Mouse (Mus musculus) small intestine, adult 2 months (tissue): ENCODE data around the gene Gm11562. TPM values are rescaled to one million over a fixed set of nuclear protein-coding genes. Genes with fewer than 3 reads are reported as not detected.
A peak's percentile ranks its signal among the peaks of the same experiment; 100 is the strongest.

Source experiments
- H3K27ac ChIP-seq: fragments of 200-500 bp; 2 replicates; pipeline ENCODE4 v1.5.1; 2012; ENCODE audit warnings: low read depth, low read length, control low read depth, inconsistent platforms; ENCODE audit not compliant: insufficient read depth
- H3K27me3 ChIP-seq: fragments of 200-500 bp; 2 replicates; pipeline ENCODE4 v1.6.1; 2012; ENCODE audit warnings: mild to moderate bottlenecking, moderate library complexity, low read length, inconsistent platforms; ENCODE audit not compliant: control insufficient read depth, insufficient read depth
- H3K36me3 ChIP-seq: fragments of 200-500 bp; 2 replicates; pipeline ENCODE4 v1.6.1; 2012; ENCODE audit warnings: mild to moderate bottlenecking, low read length, control low read depth, inconsistent platforms; ENCODE audit not compliant: control insufficient read depth, insufficient read depth
- H3K4me1 ChIP-seq: fragments of 200-500 bp; 2 replicates; pipeline ENCODE4 v1.6.1; 2012; ENCODE audit warnings: low read length, inconsistent platforms, mixed read lengths; ENCODE audit not compliant: control insufficient read depth, insufficient read depth, insufficient read length
- H3K4me3 ChIP-seq: fragments of 200-500 bp; 2 replicates; pipeline ENCODE4 v1.5.1; 2012; ENCODE audit warnings: low read depth, mild to moderate bottlenecking, control low read depth, inconsistent platforms, low read length, moderate library complexity
- CTCF ChIP-seq: fragments of 200-500 bp; IDR thresholded peaks from 2 replicates; pipeline ENCODE4 v1.5.1; 2012; ENCODE audit warnings: low read depth, mild to moderate bottlenecking, control low read depth, inconsistent platforms, low read length, moderate library complexity, mixed read lengths; ENCODE audit not compliant: insufficient replicate concordance, insufficient read length; ENCODE audit errors: extremely low read depth
- POLR2A ChIP-seq: fragments of 200-500 bp; IDR thresholded peaks from 2 replicates; pipeline ENCODE4 v1.6.1; 2012; ENCODE audit warnings: low read depth, mild to moderate bottlenecking, control low read depth, inconsistent platforms, low read length, moderate library complexity
- WGBS: fragments of 180-500 bp; shearing (Covaris S2); methylation state at CpG from one replicate; pipeline ENCODE4 v1.1.7; 2018; 5-methylcytosine and 5-hydroxymethylcytosine counted together
- polyA plus RNA-seq: library from polyadenylated mRNA; depleted of rRNA; stranded (reverse); fragments of >200 nt; gene quantifications from 2 replicates; pipeline ENCODE4 v1.2.3, GENCODE M21; 2012; rRNA removed

The Gm11562 gene
- polyA plus RNA-seq, 1 experiment, result 1.9 TPM

DNA sequence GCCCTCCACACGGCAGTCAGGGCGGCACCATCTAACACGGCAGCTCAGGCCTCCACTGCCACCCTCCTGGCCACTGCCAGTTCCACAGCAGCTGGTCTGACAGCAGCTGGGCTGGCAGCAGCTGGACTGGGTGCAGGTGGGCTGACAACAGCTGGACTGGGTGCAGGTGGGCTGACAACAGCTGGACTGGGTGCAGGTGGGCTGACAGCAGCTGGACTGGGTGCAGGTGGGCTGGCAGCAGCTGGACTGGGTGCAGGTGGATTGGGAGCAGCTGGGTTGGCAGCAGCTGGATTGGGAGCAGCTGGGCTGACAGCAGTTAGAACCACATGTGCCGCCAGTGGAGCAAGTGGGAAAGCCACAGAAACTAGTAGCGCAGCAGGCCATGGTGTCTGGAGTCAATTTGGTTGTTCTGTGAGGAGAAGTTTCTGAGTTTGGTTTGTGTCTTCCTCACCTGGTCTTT lies 37.0 kb downstream of the Gm11562 start, which contains the start of gene Krtap1-4:
Gene Krtap1-4 (minus strand): TSS at position 410 of the 460 bp plus-strand sequence.
- Histone ChIP-seq H3K4me3 (no peak within 1 kb of the TSS), H3K36me3 (no peaks in the 10 kb centered on the region), H3K27ac (no peak within 1 kb of the TSS), H3K4me1 (no peaks in the 10 kb centered on the region), H3K27me3 (no peaks in the 10 kb centered on the region)
- TF ChIP-seq CTCF, result no peak
- TF ChIP-seq POLR2A, result no peak
- WGBS, result 70% methylated on average over 5 of the region's 5 CpGs

DNA sequence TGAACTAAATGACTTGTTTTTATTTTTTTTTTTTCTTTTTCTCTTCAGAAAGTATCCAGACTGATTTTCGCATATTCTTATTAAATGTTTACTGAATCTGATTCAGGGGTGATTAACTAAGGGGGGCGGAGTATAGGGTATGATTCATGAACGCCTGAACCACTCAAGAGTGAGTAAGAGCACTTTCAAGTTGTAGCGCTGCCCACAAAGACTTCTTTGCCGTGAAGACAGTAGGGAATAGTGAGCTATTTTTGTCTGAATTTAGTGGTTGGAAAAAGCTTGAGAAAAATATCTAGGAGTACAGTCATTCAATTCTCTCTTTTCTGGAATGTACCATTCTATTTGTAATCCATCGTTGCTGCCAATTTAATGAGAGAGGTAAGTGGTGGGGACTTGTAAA lies 38.7 kb downstream of the Gm11562 start:
- no peaks in the 10 kb centered on the region for H3K27me3 ChIP-seq
- TF ChIP-seq CTCF (no peak), POLR2A (no peak)
- WGBS, result 77% methylated on average over 6 of the region's 6 CpGs
- H3K36me3 ChIP-seq, result no peaks in the 10 kb centered on the region
- H3K4me1 ChIP-seq, result no peaks in the 10 kb centered on the region
- no peak overlapping the region for H3K27ac ChIP-seq
- H3K4me3 ChIP-seq, result no peak overlapping the region

DNA sequence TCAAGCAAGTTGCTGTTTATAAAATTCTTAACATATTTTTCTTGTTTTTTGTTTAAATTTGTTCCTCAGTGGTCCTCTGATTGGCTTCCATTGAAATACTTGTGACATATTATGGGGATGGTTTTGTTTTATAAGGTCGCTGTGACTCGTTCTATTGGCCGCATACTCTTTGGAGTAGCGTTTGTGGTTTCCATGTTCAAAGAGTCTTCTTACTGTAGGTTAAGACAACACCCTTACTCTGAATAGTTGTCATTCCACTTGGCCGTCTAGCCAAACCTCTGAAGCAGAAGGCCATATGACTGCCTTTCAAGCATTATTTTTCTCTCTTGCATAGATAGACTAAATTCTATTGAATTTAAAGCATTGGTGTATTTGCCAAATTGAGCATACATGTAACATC lies 39.2 kb downstream of the Gm11562 start:
- no peaks in the 10 kb centered on the region for H3K36me3 ChIP-seq
- no peaks in the 10 kb centered on the region for H3K27me3 ChIP-seq
- no peak overlapping the region for H3K27ac ChIP-seq
- H3K4me3 ChIP-seq, result no peak overlapping the region
- TF ChIP-seq CTCF, result no peak
- no peak for TF ChIP-seq POLR2A
- no peaks in the 10 kb centered on the region for H3K4me1 ChIP-seq
- 92% methylated on average over 5 of the region's 5 CpGs for WGBS

DNA sequence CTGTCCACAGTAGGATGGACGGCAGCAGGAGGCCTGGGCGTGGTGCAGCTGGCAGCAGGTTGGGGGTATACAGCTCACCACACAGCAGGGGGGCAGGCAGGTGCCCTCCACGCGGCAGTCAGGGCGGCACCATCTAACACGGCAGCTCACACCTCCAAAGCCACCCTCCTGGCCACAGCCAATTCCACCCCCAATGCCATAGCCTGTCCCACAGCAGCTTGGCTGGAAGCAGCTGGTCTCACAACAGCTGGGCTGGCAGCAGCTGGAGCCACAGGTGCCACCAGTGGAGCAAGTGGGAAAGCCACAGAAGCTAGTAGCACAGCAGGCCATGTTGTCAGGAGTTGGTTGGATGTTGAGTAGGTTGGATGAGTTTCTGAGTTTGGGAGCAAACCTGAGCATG lies 39.6 kb downstream of the Gm11562 start, which contains the start of gene Krtap1-5:
Gene Krtap1-5 (minus strand): TSS at position 381 of the 400 bp plus-strand sequence.
- no peak within 1 kb of the TSS for H3K27ac ChIP-seq
- TF ChIP-seq POLR2A, result no peak
- TF ChIP-seq CTCF, result no peak
- no peak within 1 kb of the TSS for H3K4me3 ChIP-seq
- H3K36me3 ChIP-seq, result no peaks in the 10 kb centered on the region
- H3K4me1 ChIP-seq, result no peaks in the 10 kb centered on the region
- WGBS, result 78% methylated on average over 6 of the region's 6 CpGs
- H3K27me3 ChIP-seq, result no peaks in the 10 kb centered on the region

DNA sequence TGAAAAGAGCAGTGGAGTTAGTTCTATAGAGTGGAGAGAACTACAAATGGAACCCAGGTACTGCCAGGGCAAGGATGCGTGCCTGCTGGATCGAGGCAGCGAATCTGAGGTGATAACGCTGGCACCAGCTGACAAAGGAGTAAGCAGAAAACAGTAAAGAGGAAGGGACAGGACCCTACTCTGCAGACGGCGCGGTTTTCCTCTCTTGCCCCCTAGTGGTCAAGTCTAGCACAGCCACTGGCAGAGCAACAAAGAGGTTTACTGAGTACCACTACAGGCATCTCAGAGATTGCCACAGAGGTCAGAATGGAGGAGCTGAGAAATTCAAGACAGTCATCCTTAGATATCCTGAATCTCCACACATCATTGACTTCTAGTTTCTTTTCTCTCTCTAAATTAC lies 46.1 kb downstream of the Gm11562 start:
- 1% methylated on average over 7 of the region's 7 CpGs for WGBS
- H3K4me1 ChIP-seq, result peaks cover 2% of the 10 kb centered on the region; the same call in 1 of the 2 replicates
- no peak overlapping the region for H3K4me3 ChIP-seq
- no peak overlapping the region for H3K27ac ChIP-seq
- H3K27me3 ChIP-seq, result no peaks in the 10 kb centered on the region
- no peak for TF ChIP-seq POLR2A
- TF ChIP-seq CTCF, result peak; percentile 87; the same call in 1 of the 2 replicates
- no peaks in the 10 kb centered on the region for H3K36me3 ChIP-seq

DNA sequence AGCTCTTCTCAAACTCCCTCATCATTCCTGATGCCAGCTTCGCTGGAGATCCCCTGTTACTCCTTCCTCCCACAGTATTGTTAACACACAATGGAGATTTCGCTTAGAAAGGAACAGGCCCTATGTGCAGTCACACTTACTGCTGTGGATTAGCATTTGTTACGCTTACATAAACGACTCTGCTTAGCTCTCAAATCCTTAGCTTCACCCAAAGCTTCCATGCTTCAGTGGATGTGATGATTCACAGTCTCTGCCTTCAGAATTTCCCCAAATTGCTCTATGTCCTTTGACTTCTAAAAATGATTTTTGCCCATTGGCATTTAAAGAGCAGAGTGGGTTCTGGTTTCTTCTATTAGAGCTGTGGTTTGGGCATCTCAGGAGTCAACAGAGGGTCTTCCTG lies 47.1 kb downstream of the Gm11562 start:
- no peaks in the 10 kb centered on the region for H3K27me3 ChIP-seq
- no peak overlapping the region for H3K4me3 ChIP-seq
- 70% methylated on average over 4 of the region's 4 CpGs for WGBS
- peaks cover 2% of the 10 kb centered on the region; the same call in 1 of the 2 replicates for H3K4me1 ChIP-seq
- no peak for TF ChIP-seq POLR2A
- no peak for TF ChIP-seq CTCF
- no peaks in the 10 kb centered on the region for H3K36me3 ChIP-seq
- no peak overlapping the region for H3K27ac ChIP-seq

Other genes with a start within 250 kb of the Gm11562 start
- not detected in 2 replicates for gene Krt28, start 245.5 kb downstream of the Gm11562 start, polyA plus RNA-seq
- 0.15 and 0.18 TPM in 2 replicates for gene Krt10, start 231.1 kb downstream of the Gm11562 start, polyA plus RNA-seq
- gene Krt12, start 198.2 kb downstream of the Gm11562 start, polyA plus RNA-seq, result 0.48 and 9.5 TPM in 2 replicates
- 292 and 951 TPM in 2 replicates for gene Krt20, start 182.3 kb downstream of the Gm11562 start, polyA plus RNA-seq
- 4.4 and 7.4 TPM in 2 replicates for gene Krt23, start 127.3 kb downstream of the Gm11562 start, polyA plus RNA-seq
- not detected in 2 replicates for gene Krt39, start 99.1 kb downstream of the Gm11562 start, polyA plus RNA-seq
- gene Krt40, start 77.3 kb downstream of the Gm11562 start, polyA plus RNA-seq, result not detected in 2 replicates
- gene Krtap3-3, start 69.6 kb downstream of the Gm11562 start, polyA plus RNA-seq, result not detected in 2 replicates
- not detected in 2 replicates for gene Krtap3-2, start 63.6 kb downstream of the Gm11562 start, polyA plus RNA-seq
- gene Gm11939, start 61.0 kb downstream of the Gm11562 start, polyA plus RNA-seq, result not detected in 2 replicates
- gene Krtap3-1, start 53.8 kb downstream of the Gm11562 start, polyA plus RNA-seq, result 0.47 and 2.7 TPM in 2 replicates
- gene Krtap1-5, start 39.4 kb downstream of the Gm11562 start, polyA plus RNA-seq, result not detected in 2 replicates
- gene Krtap1-4, start 36.8 kb downstream of the Gm11562 start, polyA plus RNA-seq, result not detected in 2 replicates
- gene Krtap1-3, start 29.1 kb downstream of the Gm11562 start, polyA plus RNA-seq, result not detected in 2 replicates
- gene Krtap9-3, start 22.3 kb downstream of the Gm11562 start, polyA plus RNA-seq, result not detected in 2 replicates
- 1.3 TPM in 1 of 2 replicates, not detected in the other for gene Gm11938, start 17.1 kb downstream of the Gm11562 start, polyA plus RNA-seq
- gene Gm11937, start 10.2 kb downstream of the Gm11562 start, polyA plus RNA-seq, result not detected in 2 replicates
- 0.29 and 1.9 TPM in 2 replicates for gene Krtap2-4, start 5.6 kb downstream of the Gm11562 start, polyA plus RNA-seq
- not detected in 2 replicates for gene Krtap4-1, start 7.8 kb upstream of the Gm11562 start, polyA plus RNA-seq
- not detected in 2 replicates for gene Krtap4-2, start 14.6 kb upstream of the Gm11562 start, polyA plus RNA-seq
- gene Krtap4-7, start 23.7 kb upstream of the Gm11562 start, polyA plus RNA-seq, result not detected in 2 replicates
- not detected in 2 replicates for gene Gm11555, start 29.8 kb upstream of the Gm11562 start, polyA plus RNA-seq
- not detected in 2 replicates for gene Gm11563, start 38.5 kb upstream of the Gm11562 start, polyA plus RNA-seq
- gene Krtap4-6, start 45.5 kb upstream of the Gm11562 start, polyA plus RNA-seq, result not detected in 2 replicates
- gene Gm14190, start 70.3 kb upstream of the Gm11562 start, polyA plus RNA-seq, result not detected in 2 replicates
- not detected in 2 replicates for gene Gm14180, start 113.9 kb upstream of the Gm11562 start, polyA plus RNA-seq
- not detected in 2 replicates for gene Gm11595, start 152.5 kb upstream of the Gm11562 start, polyA plus RNA-seq
- not detected in 2 replicates for gene Krtap4-8, start 160.3 kb upstream of the Gm11562 start, polyA plus RNA-seq
- not detected in 2 replicates for gene Krtap4-9, start 164.8 kb upstream of the Gm11562 start, polyA plus RNA-seq
- gene Gm11596, start 173.0 kb upstream of the Gm11562 start, polyA plus RNA-seq, result not detected in 2 replicates
- gene Gm11569, start 178.5 kb upstream of the Gm11562 start, polyA plus RNA-seq, result not detected in 2 replicates
- gene Gm11554, start 184.0 kb upstream of the Gm11562 start, polyA plus RNA-seq, result not detected in 2 replicates
- gene Krtap4-13, start 189.5 kb upstream of the Gm11562 start, polyA plus RNA-seq, result not detected in 2 replicates
- not detected in 2 replicates for gene Gm11564, start 195.2 kb upstream of the Gm11562 start, polyA plus RNA-seq
- not detected in 2 replicates for gene 2300003K06Rik, start 217.6 kb upstream of the Gm11562 start, polyA plus RNA-seq
- 1.9 and 3.2 TPM in 2 replicates for gene Krtap4-16, start 231.2 kb upstream of the Gm11562 start, polyA plus RNA-seq
- not detected in 2 replicates for gene Gm11568, start 237.5 kb upstream of the Gm11562 start, polyA plus RNA-seq
- not detected in 2 replicates for gene Gm11559, start 244.0 kb upstream of the Gm11562 start, polyA plus RNA-seq